Mouse (Mus musculus) left cerebral cortex, adult 18-20 months (tissue): ENCODE results near the gene Stard3. TPM values are rescaled to one million over a fixed set of nuclear protein-coding genes. Genes with fewer than 3 reads are reported as not detected.
"Not testable (repeated sequence)": the region's sequence is repeated elsewhere in the genome, so short reads cannot be mapped to it uniquely, and the experiment has no call there.

Source experiments
- DNase-seq, 2 experiments: peaks; one replicate each; pipeline ENCODE4 v3.0.0; 2021 to 2022; ENCODE audit warnings: low spot score in 2 of 2, mixed read lengths in 1 of 2
- total RNA-seq, 2 experiments: library from RNA; stranded (reverse); gene quantifications; 2 replicates each; pipeline ENCODE4 v1.2.3; 2021

Stard3 gene
- total RNA-seq, 2 experiments from 2014 or later, result 39.8 to 40.9 TPM

DNA sequence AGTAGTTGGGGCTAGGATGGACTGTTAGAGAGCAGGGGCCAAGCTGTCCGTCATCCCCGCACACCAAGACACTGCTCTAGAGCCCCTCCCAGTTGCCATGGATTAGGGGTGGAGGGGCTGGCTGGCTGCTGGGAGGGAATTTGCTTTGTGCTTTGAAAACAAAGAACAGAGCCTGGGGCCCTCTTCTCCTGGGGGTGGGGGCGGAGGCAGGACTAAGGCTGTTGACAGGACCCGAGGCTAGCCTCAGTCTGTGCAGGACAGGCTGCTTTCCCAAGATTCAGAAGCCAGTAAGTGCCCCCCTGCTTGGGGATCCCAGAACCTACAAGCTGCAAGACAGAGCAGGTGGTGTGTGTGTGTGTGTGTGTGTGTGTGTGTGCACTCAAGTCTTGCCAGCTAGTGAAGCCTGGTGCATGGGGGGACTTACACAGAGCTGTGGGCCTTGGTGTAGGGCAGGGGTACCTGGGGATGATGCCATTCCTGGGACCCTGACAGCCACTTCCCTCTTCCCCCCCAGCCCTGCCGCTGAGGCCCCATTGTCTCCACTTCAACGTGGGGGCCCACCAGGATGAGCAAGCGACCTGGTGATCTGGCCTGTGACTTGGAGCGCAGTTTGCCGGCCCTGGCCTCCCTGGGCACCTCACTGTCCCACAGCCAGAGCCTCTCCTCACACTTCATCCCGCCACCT lies 13.5 kb downstream of the Stard3 start:
- no peak for DNase-seq

DNA sequence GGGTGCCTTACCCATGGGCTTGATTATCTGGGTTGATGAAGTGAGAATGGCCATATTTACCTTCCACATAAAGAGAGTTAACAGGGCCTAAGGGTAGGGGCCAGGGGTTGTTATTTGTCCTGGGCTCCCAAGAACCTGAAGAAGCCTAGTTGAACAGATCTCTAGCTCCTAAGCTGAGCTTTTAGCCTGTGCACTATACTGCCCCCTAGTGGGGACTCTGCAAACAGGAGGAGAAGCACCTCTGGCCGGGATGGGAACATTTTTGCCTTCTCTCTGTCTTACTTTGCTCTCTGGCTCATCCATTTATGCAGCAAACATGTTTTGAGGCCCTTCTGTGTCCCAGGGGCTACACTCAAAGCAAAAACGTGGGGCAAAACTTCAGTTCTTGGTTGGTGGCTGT lies 14.2 kb downstream of the Stard3 start:
- DNase-seq, result peak in 1 of 2 experiments; percentile 76

DNA sequence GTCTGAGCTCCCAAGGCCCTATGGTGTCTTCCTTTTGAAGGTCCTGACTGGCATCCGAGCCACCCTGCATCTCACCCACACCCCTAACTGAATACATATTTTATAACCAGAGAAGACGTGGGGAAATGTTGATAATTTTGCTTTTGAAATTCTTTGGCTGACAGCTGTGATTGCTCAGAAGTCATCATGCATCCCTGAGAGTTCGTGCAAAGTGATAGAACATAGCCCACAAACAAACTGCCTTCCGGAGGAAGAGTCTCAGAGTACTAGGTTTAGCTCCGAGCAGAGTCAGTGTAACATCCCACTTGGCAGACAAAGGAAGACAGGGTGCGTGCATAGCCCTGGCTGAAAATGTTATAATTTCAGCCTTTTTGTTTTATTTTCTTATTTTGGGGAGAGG lies 15.1 kb downstream of the Stard3 start:
- DNase-seq, result no peak

DNA sequence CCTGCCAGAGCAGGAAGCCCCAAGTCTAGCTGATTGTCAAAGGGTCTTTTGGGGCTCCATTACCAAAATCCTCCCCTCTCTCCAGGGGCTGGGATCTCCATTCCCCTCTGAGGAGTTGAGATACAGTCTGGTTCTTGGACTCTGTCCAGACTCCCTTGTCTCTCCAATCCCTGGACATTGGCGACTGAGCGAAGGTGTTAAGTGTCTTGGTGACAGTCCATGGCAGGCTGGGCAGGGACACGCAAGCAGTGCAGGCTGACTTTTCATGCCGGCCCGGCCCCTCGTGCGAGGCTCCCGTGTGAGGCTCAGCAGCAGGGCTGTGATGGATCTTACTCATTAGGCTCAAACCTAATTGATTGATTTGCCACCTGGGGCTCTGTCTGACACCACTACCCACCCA lies 16.1 kb downstream of the Stard3 start:
- no peak for DNase-seq

- DNase-seq, result no peak
Observed at GRCm38 (mm10) chr11:98376756-98377155, 18.6 kb downstream of the Stard3 start.

GRCm38 (mm10) chr11:98377787-98378186 lies 19.6 kb downstream of the Stard3 start:
- DNase-seq, result no peak

DNA sequence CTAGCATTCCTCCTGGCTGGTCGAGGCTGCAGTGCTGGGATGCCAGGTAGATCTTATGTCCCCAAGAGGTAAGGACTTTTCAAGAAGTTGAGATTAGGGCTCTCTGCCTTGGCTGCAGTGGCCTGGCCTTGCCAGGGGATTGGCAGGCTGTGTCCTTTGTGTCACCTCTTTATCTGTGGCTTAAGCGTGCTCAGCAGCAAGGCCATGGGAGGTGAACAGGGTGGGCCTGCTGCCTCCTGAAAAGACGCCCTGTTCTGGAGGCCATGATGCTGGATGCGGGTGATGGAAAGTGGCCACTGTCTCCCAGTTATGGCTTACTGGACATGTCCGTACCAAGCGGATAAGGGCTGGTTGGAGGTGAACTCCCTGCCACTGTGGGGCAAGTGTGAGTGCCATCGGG lies 21.2 kb downstream of the Stard3 start:
- DNase-seq, result no peak

DNA sequence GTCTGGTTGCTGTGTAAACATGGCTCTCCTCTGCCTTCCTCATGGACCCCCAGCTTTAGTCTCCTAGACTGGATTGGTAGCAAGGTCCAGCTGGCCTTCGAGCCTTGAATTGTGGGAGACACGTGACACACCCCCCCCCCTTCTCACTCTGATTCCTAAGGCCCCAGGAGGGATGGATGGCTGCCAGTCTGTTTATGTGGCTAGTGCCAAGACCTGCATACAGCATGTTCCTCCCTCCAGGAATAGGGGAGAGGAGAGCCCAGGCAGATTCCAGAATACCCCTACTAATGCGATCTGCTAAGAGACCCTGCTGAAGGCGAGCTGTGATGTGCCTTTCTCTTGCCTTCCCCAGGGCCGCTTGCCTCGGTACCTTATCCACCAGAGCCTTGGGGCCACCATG lies 21.9 kb downstream of the Stard3 start:
- no peak for DNase-seq

GRCm38 (mm10) chr11:98381651-98382050 lies 23.5 kb downstream of the Stard3 start:
- no peak for DNase-seq

DNA sequence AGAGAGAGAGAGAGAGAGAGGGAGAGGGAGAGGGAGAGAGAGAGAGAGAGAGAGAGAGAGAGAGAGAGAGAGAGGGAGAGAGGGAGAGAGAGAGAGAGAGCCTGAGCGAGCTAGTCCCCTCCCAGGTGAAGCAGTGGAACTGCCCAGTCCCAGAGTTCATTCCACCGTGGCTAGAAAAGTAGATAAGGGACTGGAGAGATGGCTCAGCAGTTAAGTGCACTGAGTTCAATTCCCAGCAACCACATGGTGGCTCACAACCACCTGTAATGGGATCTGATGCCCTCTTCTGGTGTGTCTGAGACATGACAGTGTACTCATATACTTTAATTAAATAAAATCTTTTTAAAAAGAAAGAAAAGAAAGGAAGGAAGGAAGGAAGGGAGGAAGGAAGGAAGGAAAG lies 24.2 kb downstream of the Stard3 start:
- DNase-seq, result not testable (repeated sequence)

DNA sequence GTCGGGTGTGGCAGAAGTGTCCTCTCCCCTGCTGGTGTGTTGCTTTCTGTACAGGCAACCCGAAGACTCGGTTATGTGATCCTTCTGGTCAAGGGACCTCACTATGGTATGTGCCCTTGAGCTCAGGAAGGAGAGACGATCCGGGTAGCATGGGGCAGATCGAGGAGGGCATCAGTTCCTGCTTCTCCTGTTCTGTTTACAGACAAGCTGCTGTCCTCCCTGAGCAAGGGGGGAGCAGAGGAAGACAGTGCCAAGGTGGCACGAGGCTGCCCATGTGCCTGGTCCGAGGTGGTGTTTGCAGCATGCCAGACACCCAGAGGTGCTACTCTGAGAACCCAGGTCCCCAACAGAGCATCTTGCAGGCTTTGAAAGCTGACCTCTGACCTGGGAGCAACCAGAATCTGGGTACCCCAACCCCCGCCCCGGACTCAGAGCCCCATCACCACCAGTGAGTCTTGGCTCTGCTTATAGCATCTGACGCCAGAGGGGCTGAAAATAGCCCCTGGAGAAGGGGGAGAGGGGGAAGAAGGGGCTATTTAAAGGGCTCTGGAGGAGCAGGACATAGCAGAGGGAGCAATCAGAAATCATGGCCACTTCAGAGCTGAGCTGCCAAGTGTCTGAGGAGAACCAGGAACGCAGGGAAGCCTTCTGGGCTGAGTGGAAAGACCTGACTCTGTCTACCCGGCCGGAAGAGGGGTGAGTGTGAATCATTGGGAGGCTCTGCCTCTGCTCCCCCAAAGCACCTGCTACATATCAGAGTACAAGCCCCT lies 25.3 kb downstream of the Stard3 start, which contains the start of gene Tcap:
Tcap (plus strand) TSS at position 551 of the 770 bp plus-strand sequence.
- DNase-seq, result no peak

DNA sequence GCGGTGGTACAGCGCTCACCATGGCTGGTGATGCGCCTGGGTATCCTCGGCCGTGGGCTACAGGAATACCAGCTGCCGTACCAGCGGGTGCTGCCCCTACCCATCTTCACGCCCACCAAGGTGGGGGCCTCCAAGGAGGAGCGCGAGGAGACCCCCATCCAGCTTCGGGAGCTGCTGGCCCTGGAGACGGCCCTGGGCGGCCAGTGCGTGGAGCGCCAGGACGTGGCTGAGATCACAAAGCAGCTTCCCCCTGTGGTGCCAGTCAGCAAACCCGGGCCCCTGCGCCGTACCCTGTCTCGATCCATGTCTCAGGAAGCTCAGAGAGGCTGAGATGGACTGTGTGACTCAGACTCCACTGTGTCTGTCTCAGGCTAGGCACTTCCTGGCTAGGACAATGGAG lies 26.0 kb downstream of the Stard3 start:
- no peak for DNase-seq

GRCm38 (mm10) chr11:98384721-98385637 lies 26.8 kb downstream of the Stard3 start:
- DNase-seq, result no peak

DNA sequence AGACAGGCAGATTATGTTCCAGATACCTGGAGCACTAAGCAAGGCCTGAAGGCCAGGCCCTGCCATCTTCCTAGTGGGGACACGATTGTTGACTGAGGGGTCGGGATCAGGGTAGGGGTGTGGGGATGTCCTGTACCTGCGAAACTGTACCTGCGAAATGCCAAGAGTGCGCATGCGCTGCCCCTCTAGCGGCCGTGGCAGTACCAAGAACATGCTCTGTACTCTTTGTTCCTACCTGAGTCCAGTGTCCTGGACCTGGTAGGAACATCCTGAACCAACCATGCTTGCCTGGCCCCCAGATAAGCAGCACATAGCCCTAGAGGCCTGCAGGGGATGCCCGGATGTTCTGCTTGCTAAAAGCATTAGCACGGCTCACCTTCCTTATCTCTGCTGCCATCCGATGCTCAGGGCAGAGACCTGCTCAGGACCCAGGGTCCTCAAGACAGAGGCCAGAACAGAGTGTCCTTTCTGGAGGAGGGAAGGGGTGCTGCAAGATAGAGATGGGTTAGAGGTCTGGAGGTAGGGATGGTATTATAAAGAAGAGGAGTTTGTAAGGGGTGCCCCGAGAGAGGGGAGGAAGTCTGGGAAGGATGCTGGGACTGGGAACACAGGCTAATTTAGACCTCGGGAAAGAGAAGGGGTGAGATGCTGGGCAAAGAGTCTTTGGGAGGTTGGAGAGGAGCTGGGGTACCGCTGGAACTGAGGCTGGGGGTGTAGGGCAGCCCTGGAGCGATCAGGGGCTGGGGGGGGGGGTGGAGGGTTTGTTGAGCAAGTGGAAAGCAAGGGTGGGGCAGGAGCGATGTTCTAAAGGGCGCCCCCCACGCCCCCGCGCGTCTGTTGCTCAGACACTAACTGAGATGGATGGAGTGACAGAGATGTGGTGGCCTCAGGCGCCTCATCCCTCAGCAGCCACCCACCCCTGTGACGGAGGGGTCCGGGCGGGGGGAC lies 27.7 kb downstream of the Stard3 start, which contains the start of gene Pnmt:
Pnmt (plus strand) TSS at position 813 of the 948 bp plus-strand sequence.
- DNase-seq, result no peak

DNA sequence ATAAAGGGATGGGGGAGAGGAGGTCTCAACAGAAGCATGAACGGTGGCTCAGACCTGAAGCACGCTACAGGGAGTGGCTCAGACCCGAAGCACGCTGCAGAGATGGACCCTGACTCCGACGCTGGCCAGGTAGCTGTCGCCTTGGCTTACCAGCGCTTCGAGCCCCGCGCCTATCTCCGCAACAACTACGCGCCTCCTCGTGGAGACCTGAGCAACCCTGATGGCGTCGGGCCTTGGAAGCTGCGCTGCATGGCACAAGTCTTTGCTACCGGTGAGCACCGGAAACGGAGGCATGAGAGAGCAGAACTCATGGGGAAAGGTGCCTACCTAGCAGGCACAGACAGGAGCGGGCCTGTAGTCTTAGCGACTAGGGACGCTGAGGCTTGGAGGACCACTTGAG lies 28.4 kb downstream of the Stard3 start:
- DNase-seq, result no peak

- no peak for DNase-seq
Observed at GRCm38 (mm10) chr11:98387056-98387577, 28.9 kb downstream of the Stard3 start.

DNA sequence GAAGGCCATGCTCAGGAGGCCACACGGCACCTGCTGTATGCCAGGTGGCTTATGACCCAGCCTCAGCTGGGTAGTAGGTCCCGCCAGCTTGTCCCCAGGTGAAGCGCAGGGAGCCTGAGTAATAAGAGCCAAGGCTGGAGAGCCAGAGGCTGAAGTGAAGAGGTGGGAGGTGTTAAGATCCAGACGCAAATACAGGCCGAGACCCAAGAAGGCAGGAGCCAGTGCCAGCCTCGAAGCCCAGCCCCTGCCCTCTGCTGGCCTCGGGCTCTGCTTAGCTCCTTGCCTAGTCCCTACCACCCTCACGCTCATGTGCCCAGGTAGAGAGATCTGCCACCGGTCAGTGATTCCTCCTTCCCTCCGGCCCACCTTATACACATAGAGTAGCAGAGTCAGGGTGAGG lies 30.1 kb downstream of the Stard3 start:
- no peak for DNase-seq

- peak; percentile 72 to 74 for DNase-seq
Observed at GRCm38 (mm10) chr11:98389221-98389780, 31.1 kb downstream of the Stard3 start.

DNA sequence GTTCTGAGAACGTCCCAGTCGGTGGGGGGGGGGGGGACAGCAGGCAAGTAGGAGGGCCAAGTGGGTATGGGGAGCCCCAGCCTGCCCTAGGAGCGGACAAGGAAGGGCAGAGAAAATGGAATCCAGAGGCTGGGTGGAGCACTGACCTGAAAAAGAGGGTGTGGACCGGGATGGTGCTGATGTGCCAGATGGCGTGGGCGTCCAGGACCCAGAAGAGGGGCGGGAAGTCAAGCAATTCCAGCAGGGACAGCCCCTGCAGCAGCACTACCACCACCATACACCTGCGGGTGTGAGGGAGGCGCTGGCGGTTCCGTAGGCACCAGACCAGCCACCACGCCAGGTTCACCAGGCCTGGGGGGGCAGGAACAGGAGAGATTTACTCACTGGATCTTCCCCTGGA lies 32.0 kb downstream of the Stard3 start:
- no peak for DNase-seq

- DNase-seq, result no peak
Observed at GRCm38 (mm10) chr11:98392034-98392433, 33.9 kb downstream of the Stard3 start.
